Mouse (Mus musculus): Measurements from ENCODE around the gene Crygn. TPM values are rescaled to one million over a fixed set of nuclear protein-coding genes. Genes with fewer than 3 reads are reported as not detected.

Gene Crygn
- polyA plus RNA-seq, 2 experiments from 2014 or later = 1.8 TPM; not detected in 1

DNA sequence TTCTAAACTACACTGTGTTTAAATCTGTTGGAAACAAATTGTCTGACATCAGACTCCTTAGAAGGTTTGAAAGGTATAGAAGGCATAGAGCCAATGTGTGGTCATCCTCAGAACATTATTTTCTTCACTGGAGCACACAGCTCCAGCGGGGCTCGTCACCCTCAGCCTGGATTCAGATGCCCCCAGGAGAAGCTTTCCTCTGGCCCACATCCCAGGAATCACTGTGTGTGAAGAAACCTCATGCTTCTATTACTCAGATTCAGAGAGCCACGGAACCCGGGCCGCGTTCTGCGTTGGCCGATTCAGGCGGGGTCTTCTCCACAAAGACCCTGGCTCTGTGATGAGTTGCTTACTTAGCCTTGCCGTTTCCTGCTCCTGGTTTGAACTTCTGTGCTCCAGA is 13.9 kb downstream of the Crygn start:
- ATAC-seq = no peak

DNA sequence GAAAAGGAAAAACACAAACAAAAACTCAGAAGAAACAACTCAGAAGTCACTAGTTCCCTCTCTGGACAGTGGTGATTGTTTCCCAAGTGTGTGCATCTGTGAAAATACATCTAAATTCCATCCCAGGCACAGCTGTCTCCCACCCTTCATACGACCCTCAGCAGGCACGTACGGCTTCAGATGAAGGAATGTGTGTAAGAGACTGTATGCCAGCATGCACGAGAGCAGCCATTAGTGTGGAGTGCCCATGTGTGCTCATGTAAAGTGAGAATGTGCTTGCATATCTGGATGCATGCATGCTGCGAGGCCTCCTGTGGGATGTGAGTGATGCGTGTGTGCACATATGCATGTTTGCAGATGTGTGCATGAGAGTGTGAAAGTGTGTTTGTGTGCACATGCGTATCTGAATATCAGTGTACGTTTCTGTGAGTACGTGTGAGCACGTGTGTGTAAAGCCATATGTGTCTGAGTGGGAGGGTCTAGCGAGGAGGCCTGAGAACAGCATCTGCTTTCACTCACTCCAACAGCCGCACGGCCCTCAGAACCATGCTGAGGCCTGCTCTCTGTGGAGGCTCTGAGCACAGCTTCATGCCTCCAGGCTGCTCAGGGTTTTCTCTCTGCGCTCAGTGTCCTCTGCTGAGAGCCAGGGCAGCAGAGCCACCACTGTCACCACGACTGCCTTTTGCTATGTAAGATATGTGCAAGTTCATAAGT is 16.5 kb downstream of the Crygn start:
- ATAC-seq = no peak

DNA sequence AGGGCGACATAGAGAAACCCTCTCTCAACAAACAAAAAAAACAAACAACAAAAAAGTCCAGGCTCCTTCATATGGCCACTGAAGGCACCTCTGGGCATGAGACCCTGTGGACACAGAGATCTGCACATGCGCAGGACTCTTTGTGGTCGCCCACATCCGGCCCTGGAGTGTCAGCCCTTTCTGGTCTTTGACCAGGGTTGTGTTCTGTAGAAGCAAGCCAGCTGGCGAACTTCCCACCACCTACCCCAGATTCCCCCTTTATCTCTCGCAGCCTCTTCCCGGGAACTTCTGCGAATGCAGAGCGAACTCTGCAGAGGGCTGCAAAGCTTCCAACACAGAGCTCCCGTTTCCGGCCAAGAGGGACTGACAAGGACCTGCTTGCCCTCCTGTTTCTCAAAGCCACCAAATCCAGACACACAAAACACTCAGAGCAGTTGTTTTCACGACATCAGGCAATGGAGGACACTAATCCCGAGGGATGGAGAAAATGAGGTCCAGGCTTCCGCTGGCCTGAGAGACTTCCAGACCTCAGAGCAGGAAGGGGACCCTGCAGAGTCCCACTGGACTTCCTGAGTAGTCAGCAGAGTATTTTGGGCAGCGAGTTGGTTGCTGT is 18.6 kb downstream of the Crygn start:
- peak; percentile 71 for ATAC-seq

DNA sequence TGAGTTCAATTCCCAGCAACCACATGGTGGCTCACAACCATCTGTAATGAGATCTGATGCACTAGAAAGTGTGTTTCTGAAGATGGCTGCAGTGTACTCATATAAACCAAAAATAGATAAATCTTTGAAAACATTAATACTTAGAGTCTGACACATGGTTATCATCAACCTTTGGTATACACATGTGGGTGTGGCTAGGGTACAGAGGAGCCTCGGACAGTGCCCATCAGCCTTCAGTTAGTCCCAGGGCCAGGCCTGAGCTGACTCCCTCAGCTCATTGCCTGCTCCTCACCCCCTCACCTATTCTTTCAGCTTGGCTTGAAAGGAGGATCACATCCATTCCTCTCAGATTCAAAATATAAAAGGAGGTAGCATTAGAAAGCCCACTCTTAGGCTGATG is 19.3 kb downstream of the Crygn start:
- ATAC-seq = no peak

DNA sequence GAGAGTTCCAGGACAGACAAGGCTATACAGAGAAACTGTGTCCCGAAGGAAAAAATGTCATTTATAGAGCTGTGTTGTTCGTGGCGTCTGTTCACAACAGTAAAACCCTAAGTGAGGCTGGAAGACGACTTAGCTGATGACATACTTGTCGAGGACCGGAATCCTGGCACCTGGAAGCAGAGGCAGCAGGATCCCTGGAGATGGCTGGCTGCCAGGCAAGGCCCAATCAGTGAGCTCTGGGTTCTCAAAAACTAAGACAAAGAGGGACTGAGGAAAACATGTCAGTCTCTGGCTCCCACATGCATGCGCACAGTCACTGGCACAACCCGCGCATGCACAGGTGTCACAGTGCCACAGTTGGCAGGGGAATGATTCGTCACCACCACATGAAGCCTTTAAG is 20.2 kb downstream of the Crygn start:
- no peak for ATAC-seq

DNA sequence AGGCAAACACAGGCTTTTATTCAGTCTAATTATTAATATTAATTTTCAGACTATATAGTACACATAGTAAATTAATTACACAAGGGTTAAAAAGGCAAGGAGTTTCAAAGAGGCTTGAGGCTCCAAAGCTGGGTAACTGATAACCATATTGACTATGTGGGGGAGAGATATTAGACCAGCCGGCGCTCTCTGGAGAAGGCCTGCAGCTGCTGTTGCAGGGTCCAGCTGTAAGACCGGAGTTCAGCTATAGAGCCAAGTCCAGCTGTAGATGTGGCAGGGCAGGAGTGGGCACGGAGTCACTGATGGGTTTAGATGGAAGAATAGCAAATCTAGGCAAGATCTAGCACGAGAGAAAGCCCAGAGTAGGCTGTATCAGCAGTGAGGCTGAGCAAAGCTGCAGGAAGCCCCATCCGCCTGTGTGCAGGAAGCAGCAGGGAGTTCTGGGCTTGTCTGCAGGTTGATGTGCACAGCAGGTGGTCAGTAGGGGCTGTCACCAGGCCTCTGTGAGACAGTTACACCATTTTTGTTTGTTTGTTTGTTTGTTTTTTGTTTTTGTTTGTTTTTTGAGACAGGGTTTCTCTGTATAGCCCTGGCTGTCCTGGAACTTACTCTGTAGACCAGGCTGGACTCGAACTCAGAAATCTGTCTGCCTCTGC is 23.9 kb downstream of the Crygn start:
- ATAC-seq = no peak

DNA sequence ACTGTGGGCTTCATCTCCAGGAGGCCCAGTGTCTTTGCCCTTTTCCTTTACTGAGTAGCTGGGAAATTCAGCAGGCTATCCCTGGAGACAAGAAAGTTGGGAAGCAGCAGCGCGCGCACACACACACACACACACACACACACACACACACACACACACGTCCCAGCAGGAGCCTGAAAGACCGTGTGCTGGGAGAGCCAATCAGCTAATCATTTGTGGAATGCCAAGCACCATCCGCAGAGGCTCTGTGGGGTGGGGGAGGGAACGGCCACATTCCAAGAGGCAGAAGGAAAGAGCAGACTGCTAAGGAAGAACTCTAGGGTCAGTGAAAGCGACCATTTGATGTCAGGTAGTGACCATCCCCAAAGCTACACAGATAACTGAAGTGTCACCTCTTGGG is 24.7 kb downstream of the Crygn start:
- ATAC-seq = no peak

DNA sequence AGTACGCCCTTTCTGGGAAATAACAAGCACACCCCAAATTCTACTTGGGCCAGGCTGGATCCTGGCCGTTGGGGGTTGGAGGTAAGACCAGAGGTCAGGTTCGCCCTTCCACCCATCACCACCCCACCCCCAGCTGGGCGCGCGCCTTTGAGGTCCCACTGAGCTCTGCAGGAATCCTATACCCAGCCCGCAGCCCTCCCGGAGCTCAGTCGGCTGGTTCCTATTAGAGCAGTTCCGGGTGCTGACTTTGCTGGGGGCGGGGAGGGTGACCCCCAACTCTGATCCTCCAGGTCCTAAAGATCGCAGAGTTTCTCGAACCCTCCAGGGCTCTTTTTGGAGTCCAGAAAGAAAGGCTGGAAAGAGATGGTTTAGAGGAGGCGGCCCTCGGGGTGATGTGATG is 26.8 kb downstream of the Crygn start:
- ATAC-seq = no peak

DNA sequence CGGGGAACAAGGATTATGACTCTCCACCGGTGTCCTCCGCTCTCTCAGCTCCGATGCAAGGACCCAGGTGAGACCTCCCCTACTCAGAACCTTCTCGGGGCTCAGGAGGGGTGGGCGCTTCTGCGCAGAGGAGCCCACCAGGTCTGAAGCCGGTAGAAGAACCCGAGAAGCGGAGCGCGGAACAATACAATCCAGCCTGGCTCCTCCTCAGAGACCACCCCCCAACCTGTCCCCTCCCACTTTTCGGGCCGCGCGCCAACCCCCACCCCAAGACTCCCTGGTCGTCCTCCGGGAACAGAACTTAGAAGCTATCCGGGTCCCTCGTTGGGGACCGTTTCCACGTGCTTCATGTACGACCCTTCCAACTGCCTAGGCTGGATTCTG is 27.3 kb downstream of the Crygn start, which contains the start of gene Wdr86:
Gene Wdr86 (minus strand): TSS at position 240 of the 384 bp plus-strand sequence.
- no peak for ATAC-seq

DNA sequence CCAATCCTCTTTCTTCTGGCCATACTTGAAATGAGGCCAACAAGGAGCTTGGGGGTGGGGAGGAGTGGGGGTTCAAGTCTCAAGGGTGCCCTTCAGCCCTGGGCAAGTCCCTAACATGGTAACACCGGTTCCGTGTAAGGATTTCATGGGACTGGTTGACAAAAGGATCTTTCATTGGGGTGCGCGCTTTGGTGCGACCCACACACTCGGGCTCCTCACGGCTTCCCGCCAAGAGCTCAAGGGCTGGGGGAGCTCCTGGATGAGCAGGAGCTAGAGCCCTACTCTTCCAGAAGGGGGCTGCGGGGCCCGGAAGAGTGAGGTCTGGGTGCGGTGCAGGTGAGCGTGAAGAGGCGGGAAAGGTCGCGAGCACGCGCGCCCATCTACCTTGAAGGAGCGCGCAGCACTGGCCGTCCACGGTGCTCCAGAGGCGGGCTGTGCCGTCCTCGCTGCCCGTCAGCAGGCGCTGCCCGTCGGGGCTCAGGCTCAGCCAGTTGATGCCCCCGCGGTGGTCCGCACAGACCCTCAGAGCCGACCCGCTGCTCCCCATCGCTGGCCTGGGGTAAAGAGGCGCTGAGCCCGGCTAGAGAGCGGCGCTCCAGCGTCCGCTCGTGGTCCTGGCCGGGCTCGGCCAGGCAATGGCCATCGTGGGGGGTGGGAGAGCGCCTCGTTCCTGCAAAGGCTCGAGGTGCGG is 27.9 kb downstream of the Crygn start:
- ATAC-seq = no peak

DNA sequence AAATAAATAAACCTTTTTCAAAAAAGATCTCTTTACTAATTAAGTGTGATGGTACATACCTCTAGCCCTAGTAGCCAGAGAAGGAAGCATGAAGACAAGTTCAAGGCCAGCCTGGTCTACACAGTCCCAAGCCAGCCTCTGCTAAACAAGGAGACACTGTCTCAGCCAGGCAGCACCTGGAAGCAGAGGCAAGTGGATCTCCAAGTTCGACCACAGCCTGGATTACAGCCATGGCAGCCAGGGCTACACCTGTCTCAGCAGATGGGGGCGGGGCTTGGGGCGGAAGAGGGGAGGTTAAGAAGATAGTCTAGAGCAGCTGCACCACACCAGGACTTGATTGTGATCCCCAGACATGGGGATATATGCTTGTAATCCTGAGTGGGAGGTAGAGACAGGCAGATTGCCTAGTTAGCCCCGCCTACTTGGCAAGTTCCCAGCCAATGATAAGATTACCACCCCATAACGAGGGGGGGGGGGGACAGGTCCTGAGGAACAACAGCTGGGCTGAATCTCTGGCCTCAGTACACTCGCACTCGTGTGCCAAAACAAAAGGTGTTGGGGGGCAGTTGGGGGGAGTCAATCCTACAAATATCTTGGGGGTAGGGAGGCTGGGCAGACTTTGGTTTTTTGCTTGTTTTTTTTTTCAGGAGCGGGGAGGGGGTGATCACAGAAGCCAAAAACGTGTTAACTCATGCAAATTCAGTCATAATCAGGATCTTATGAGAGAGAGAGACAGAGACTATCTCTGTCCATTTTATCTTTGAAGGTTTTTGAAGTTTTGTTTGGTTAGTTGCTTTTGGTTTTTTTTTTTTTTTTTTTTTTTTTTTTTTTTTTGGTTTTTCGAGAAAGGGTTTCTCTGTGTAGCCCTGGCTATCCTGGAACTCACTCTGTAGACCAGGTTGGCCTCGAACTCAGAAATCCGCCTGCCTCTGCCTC is 30.6 kb downstream of the Crygn start:
- ATAC-seq = no peak

DNA sequence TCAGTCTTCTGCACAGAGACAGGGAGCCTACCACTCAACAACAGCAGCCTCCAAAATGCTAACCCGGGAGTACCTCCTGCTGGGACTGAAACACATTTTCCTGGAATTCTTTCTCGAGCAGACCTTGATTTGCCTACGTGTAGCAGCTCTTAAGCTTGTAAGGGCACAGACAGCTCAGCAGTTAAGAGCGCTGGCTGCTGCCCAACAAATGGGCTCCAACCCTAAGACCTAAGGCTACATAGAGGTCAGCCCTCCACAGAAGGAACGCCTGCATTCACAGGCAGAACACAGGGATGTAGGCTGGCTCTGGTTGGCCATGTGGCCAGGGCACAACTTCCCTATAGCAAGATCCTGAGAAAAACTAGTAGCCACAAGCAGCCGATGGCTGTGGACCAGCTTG is 31.9 kb downstream of the Crygn start:
- no peak for ATAC-seq

DNA sequence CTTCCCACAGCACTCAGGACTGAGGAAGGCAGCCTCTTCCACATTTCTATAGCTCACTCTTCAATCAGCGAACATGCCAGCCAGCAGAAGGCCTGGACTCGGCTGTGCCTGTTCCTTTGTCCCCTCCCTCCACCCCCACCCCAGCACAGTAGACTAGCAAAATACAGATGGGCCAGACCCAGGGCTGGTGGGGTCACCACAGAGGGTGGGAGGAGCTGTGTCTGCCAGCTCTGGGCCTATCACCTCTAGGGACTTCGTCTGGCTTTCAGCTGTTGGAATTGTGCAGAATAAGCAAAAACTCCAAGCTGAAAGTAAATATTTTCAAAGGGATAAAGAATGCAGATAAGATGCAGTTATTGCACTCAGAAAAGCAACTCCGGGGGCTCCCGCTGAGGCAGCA is 33.0 kb downstream of the Crygn start:
- no peak for ATAC-seq

DNA sequence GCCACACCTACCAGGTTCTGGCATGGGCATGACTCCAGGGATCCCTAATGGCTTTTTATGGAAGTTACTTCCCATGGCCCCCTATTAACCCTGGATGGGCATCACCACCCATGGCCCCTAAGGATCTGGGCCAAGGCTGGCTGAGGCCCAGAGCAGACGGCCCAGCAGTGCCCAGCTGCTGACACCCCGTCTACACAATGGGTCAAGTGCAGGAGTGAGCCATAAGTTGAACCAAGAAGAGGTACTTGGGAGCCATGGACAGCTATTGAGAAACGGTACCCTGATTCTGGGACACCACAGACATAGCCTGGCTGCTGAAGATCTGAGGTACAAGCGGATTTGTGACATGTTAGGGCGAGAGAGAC is 33.6 kb downstream of the Crygn start:
- no peak for ATAC-seq

DNA sequence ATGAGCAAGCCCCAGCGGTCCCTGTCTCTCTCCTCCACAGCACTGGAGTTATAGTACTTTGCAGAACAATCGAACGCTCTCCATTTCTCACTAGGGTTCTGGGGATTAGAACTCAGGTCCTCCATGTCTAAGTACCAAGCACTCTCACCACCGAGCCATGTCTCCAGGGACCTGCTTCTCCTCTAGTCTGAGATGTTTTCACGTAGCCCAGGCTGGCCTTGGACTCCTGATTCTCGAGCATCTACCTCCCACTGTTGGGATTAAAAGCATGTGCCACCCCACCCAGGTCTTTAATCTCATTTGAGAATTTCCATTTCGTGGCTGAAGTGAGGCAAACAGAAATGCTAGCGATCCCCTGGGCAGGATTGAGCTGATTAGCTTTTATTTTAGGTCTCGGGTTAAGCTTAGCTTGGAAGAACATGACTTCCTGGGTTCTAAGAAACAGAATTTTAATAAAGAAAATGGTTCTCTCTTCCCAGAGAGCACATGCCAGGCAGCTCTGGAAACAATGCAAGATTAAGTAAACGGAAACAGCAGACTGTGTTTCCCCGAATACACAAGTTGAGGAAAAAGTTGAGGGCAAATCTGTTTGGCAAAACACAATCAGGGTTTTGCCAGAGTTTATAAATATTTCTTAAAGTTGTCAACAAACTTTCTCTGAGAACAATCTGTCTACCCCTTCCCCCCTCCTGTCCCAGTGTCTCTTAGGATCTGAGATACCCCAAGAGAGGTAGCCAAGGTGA is 34.1 kb downstream of the Crygn start:
- ATAC-seq = no peak

DNA sequence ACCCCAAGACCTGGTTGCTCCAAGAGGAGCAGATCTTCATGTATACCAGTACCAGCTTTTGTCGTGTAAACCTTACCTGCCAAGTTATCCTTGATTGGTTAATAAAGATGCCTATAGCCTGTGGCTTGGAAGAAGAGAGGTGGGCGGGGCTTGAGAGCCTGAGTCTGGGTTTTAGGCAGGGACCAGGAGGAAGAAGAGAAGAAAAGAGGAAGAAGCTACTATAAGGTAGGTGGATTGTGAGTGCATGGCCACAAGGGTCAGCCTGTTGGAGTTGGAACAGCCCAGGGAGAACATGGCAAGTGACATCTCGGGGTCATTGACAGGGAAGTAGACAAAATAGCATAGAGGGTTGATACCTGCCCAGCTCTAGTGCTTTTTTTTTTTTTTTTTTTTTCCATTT is 38.0 kb downstream of the Crygn start:
- no peak for ATAC-seq

DNA sequence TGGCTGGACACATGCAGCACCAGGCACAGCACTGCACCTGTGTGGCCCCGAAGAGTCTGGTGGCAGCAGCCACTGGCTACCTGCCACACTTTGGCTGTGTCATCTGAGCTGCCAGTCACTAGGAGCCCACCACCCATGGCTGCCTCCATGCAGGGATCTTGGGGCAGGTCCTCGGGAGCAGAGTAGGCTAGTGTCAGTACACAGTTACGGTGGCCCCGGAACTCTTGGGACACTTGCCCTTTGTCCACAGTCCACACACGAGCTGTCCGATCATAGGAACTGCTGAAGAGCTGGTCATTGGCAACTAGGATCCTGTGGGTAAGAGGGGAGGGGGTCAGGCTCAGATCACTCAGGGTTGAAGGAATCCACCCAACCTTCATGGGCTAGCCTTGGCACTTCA is 39.7 kb downstream of the Crygn start:
- ATAC-seq = no peak

DNA sequence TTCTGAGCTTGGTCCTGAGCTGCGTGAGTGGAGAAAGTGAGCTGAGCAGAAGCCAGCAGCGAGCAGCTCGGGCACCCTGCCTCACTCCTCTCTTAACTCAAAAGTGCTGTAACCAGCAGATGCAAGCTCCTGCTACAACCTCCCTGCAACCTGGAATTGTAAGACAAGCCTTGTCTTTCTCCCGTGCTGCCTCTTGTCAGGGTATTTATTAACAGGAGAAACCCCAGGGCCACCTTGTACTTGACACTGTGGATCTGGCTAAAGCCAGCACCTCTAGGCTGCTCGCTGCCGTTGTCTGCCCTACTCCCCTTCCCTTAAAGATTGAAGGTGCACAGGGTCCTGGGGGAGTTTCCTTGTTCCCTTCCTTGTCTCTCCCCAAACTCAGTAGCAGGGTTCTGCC is 43.8 kb downstream of the Crygn start:
- ATAC-seq = no peak

DNA sequence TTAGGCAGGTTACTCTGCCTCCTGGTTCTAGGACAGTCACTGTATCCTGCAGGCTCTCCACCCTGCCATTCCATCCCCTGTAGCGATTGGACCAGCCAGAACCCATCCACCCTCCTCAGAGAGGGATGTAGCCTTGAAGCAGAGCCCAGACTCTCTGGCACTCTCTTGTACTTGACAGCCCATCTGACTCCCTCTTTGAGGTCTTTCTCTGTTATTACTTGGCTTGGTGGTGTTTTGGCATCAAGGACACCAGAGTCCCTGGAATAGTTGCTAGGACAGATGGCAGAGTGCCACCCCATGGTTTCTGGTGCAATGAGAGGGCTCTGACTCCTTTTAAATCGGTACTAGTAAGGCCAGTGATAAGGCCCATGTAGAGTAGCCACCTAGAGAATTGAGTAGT is 44.6 kb downstream of the Crygn start:
- ATAC-seq = no peak

DNA sequence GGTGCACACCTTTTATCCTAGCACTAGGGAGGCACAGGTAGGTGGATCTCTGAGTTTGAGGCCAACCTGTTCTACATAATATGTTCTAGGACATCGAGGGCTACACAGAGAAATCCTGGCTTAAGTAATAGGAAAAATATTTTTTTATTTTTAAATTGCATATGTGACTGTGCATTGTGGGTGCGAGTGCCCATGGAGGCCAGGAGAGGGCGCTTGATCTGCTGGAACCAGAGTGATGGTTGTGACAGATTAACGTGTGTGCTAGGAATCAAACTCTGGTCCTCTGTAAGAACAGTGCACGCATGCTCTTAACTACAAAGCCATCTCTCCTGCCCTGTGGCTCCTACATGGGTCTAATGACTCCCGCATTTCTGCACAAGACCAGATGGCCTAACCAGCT is 46.2 kb downstream of the Crygn start:
- no peak for ATAC-seq

DNA sequence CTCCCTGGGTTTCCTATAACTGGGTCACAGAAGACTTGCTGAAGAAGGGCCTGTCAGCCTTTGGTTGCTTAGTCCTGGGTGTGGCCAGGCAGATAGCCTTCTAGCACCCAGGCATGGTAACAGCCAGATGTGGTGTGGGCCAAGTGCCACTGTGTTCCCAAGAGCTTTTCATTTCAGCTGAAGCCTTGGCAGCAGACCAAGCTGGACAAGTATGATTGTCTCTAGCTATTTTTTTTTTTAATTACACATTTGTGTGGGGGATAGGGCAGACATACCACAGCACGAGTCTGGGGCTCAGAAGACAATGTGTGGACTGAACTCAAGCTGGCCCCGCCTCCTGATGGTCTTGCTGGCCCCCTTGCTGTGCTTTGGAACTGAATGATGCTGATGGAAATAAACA is 47.8 kb downstream of the Crygn start:
- ATAC-seq = no peak

DNA sequence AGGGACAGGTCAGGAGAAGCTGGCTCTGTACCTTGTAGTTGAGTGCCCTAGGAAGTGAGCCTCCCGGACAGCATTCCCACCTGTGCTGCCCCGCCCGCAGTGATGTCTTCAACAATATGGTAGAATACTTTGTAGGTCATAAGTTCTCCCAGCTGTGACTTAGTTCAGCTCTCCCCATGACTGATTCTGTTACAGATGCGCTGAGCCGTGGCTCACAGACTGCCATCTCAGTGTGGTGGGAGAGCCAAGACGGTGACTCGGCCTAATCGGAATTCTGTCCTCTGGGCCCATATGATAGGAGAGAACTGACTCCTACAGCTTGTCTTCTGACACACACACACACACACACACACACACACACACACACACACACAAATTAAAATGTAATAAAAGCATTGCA is 53.2 kb downstream of the Crygn start:
- ATAC-seq = no peak

Data from CD4-positive, CD25-positive, alpha-beta regulatory T cell, adult 4 months (primary cell).